Comparison of ENCODE assay signal across 8 mouse cellular contexts in genomic region chr17:44618691-44619090, GRCm38 (mm10).
A peak's percentile ranks its signal among the peaks of the same experiment; 100 is the strongest.
DNase-seq lines count a peak whose midpoint lies in the region; ATAC-seq lines count a peak whose summit lies in the region.

No protein-coding gene starts in this region.

- no peak overlapping the region for H3K9ac ChIP-seq in midbrain, embryonic 14.5 days (replicated peaks; ENCODE audit: low read length)
- no peak overlapping the region for H3K9ac ChIP-seq in limb, embryonic 12.5 days (replicated peaks)

- no peaks in the 10 kb centered on the region; the same call in 1 of the 2 replicates for H3K4me1 ChIP-seq in midbrain, embryonic 14.5 days (ENCODE audit: control insufficient read depth, insufficient read depth, low read length)
- H3K4me1 ChIP-seq in midbrain, embryonic 10.5 days: peaks cover 8% of the 10 kb centered on the region
- H3K4me1 ChIP-seq in limb, embryonic 12.5 days (replicated peaks): peaks cover 35% of the 10 kb centered on the region

- no peaks in the 10 kb centered on the region for H3K9me3 ChIP-seq in midbrain, embryonic 14.5 days (ENCODE audit: control insufficient read depth, low read length)
- no peaks in the 10 kb centered on the region; the same call in 1 of the 2 replicates for H3K9me3 ChIP-seq in midbrain, embryonic 10.5 days (replicated peaks)
- no peaks in the 10 kb centered on the region for H3K9me3 ChIP-seq in limb, embryonic 12.5 days

- H3K36me3 ChIP-seq in midbrain, embryonic 14.5 days (ENCODE audit: control insufficient read depth, insufficient read depth, low read length): no peaks in the 10 kb centered on the region
- no peaks in the 10 kb centered on the region for H3K36me3 ChIP-seq in midbrain, embryonic 10.5 days
- H3K36me3 ChIP-seq in limb, embryonic 12.5 days: no peaks in the 10 kb centered on the region

- H3K4me2 ChIP-seq in midbrain, embryonic 14.5 days (ENCODE audit: low read length): no peak overlapping the region
- H3K4me2 ChIP-seq in limb, embryonic 12.5 days: peak overlapping the region; percentile 56

- intact Hi-C loops in gastrocnemius, postnatal 14 days (cut with DNase I; ENCODE audit: low total_unique reads): no loop called here

- no peak overlapping the region for H3K4me3 ChIP-seq in midbrain, embryonic 14.5 days (replicated peaks; ENCODE audit: low read depth, low read length)
- H3K4me3 ChIP-seq in midbrain, embryonic 10.5 days: no peak overlapping the region
- H3K4me3 ChIP-seq in limb, embryonic 12.5 days (replicated peaks): peak overlapping the region; percentile 24

- no peak for ATAC-seq in CD4-positive, CD25-positive, alpha-beta regulatory T cell, adult 4 months
- ATAC-seq in midbrain, embryonic 14.5 days (ENCODE audit: low FRiP score, low TSS enrichment): no peak
- no peak for ATAC-seq in limb, embryonic 12.5 days (ENCODE audit: insufficient number of reproducible peaks, insufficient read depth, low FRiP score, low TSS enrichment, low read depth)

- H3K27ac ChIP-seq in midbrain, embryonic 14.5 days (replicated peaks; ENCODE audit: low read depth, low read length): no peak overlapping the region
- no peak overlapping the region for H3K27ac ChIP-seq in midbrain, embryonic 10.5 days (replicated peaks)
- H3K27ac ChIP-seq in limb, embryonic 12.5 days: no peak overlapping the region

- peak; percentile 34 for DNase-seq in CD4-positive, CD25-positive, alpha-beta regulatory T cell, adult 2 months (ENCODE audit: low read depth, low spot score)
- peak; percentile 47 for DNase-seq in midbrain, embryonic 14.5 days
- DNase-seq in midbrain, embryonic 10.5 days (ENCODE audit: low spot score): no peak
- peak; percentile 52 for DNase-seq in gastrocnemius, postnatal 14 days
- peak; percentile 40 for DNase-seq in skeletal muscle tissue, adult 2 months (ENCODE audit: low read depth, low spot score)
- DNase-seq in Muller cell, postnatal 12 days (ENCODE audit: inconsistent ontology term): no peak

- no peaks in the 10 kb centered on the region for H3K27me3 ChIP-seq in midbrain, embryonic 14.5 days (ENCODE audit: control insufficient read depth, insufficient read depth, low read length)
- no peaks in the 10 kb centered on the region for H3K27me3 ChIP-seq in midbrain, embryonic 10.5 days (ENCODE audit: low read depth, poor library complexity, severe bottlenecking)
- H3K27me3 ChIP-seq in limb, embryonic 12.5 days: peaks cover 9% of the 10 kb centered on the region

- WGBS in midbrain, embryonic 14.5 days: 71% methylated on average over 11 of the region's 11 CpGs
- 75% methylated on average over 11 of the region's 11 CpGs for WGBS in midbrain, embryonic 10.5 days
- WGBS in limb, embryonic 12.5 days: 11% methylated on average over 11 of the region's 11 CpGs

Comparison
In these comparisons a context has a peak if more than half of its experiments do, and no peak if none do; other contexts are left out.
1. DNase-seq: peak in CD4-positive, CD25-positive, alpha-beta regulatory T cell, adult 2 months (single experiment), midbrain, embryonic 14.5 days (single experiment), gastrocnemius, postnatal 14 days (single experiment) and skeletal muscle tissue, adult 2 months (single experiment); none in midbrain, embryonic 10.5 days (single experiment) and Muller cell, postnatal 12 days (single experiment).